Mouse (Mus musculus) MEL (cell line): ENCODE results near the gene Akip1. TPM values are rescaled to one million over a fixed set of nuclear protein-coding genes. Genes with fewer than 3 reads are reported as not detected.

ENCODE experiments used
- DNase-seq: peaks from one replicate; pipeline ENCODE4 v3.0.0; 2011; ENCODE audit warnings: low read depth, low spot score
- H3K27ac ChIP-seq: 2 replicates; pipeline ENCODE4 v1.5.1; 2012; ENCODE audit warnings: low read depth, mild to moderate bottlenecking, control low read depth, low read length, moderate library complexity; ENCODE audit not compliant: control insufficient read depth
- H3K27me3 ChIP-seq, 2 experiments: fragments of 150-350 bp in 1 of 2; sonication (generic) in 1 of 2; 2 replicates each; pipeline ENCODE4 v1.6.1; 2012; ENCODE audit warnings: low read length in 2 of 2, mild to moderate bottlenecking in 2 of 2, improper control_type of control experiment in 1 of 2, moderate library complexity in 1 of 2; ENCODE audit not compliant: insufficient read depth in 2 of 2, control insufficient read depth in 1 of 2
- H3K36me3 ChIP-seq, 2 experiments: 2 replicates each; pipeline ENCODE4 v1.6.1; 2012 to 2014; ENCODE audit warnings: low read length in 2 of 2, improper control_type of control experiment in 1 of 2, inconsistent platforms in 1 of 2, mild to moderate bottlenecking in 1 of 2; ENCODE audit not compliant: insufficient read depth in 2 of 2, control insufficient read depth in 1 of 2
- H3K4me1 ChIP-seq, 2 experiments: fragments of 150-350 bp in 1 of 2; sonication (generic) in 1 of 2; 2 replicates each; pipeline ENCODE4 v1.6.1; 2012; ENCODE audit warnings: low read length in 2 of 2, improper control_type of control experiment in 1 of 2, mild to moderate bottlenecking in 1 of 2; ENCODE audit not compliant: insufficient read depth in 2 of 2, control insufficient read depth in 1 of 2
- H3K4me3 ChIP-seq, 2 experiments: fragments of 150-350 bp in 1 of 2; sonication (generic) in 1 of 2; 2 replicates each; pipeline ENCODE4 v1.5.1; 2012; ENCODE audit warnings: low read depth in 2 of 2, low read length in 2 of 2, mild to moderate bottlenecking in 2 of 2, moderate library complexity in 2 of 2, control low read depth in 1 of 2, improper control_type of control experiment in 1 of 2; ENCODE audit not compliant: control insufficient read depth in 1 of 2, insufficient read depth in 1 of 2
- H3K79me2 ChIP-seq: 2 replicates; pipeline ENCODE4 v1.6.1; 2012; ENCODE audit warnings: mild to moderate bottlenecking, low read length, moderate library complexity; ENCODE audit not compliant: control insufficient read depth, poor library complexity, insufficient read depth
- H3K9ac ChIP-seq: 2 replicates; pipeline ENCODE4 v1.6.1; 2012; ENCODE audit warnings: low read depth, mild to moderate bottlenecking, control low read depth, low read length, moderate library complexity; ENCODE audit not compliant: control insufficient read depth, poor library complexity, severe bottlenecking
- H3K9me3 ChIP-seq: fragments of 150-350 bp; sonication (generic); replicated peaks from 2 replicates; pipeline ENCODE4 v1.6.1; 2012; ENCODE audit warnings: mild to moderate bottlenecking, low read length, improper control_type of control experiment, moderate library complexity; ENCODE audit not compliant: insufficient read depth
- CHD1 ChIP-seq: IDR thresholded peaks from 2 replicates; pipeline ENCODE4 v1.6.1; 2012; ENCODE audit warnings: low read depth, mild to moderate bottlenecking, inconsistent platforms, low read length, improper control_type of control experiment
- CHD2 ChIP-seq: IDR thresholded peaks from 2 replicates; pipeline ENCODE4 v1.6.1; 2011; ENCODE audit warnings: low read length, improper control_type of control experiment
- ETS1 ChIP-seq: IDR thresholded peaks from 2 replicates; pipeline ENCODE4 v1.6.1; 2012; ENCODE audit warnings: low read depth, mild to moderate bottlenecking, inconsistent platforms, low read length, improper control_type of control experiment, moderate library complexity
- GATA1 ChIP-seq: IDR thresholded peaks from 2 replicates; pipeline ENCODE4 v1.6.1; 2011; ENCODE audit warnings: low read depth, low read length, improper control_type of control experiment
- KAT2A ChIP-seq: conservative IDR thresholded peaks from 2 replicates; pipeline ENCODE4 v1.6.1; 2012; ENCODE audit warnings: low read depth, low read length, improper control_type of control experiment, inconsistent platforms
- MAFK ChIP-seq: IDR thresholded peaks from 2 replicates; pipeline ENCODE4 v1.6.1; 2011; ENCODE audit warnings: low read depth, mild to moderate bottlenecking, low read length, improper control_type of control experiment, borderline replicate concordance
- MAX ChIP-seq: IDR thresholded peaks from 2 replicates; pipeline ENCODE4 v1.6.1; 2011; ENCODE audit warnings: low read length, improper control_type of control experiment
- MYB ChIP-seq: IDR thresholded peaks from 2 replicates; pipeline ENCODE4 v1.6.1; 2011; ENCODE audit warnings: mild to moderate bottlenecking, low read depth, low read length, improper control_type of control experiment
- MYC ChIP-seq: IDR thresholded peaks from 2 replicates; pipeline ENCODE4 v1.6.1; 2011; ENCODE audit warnings: low read depth, mild to moderate bottlenecking, low read length, improper control_type of control experiment, moderate library complexity
- NELFE ChIP-seq: IDR thresholded peaks from 2 replicates; pipeline ENCODE4 v1.6.1; 2011; ENCODE audit warnings: low read depth, low read length, improper control_type of control experiment
- NRF1 ChIP-seq: IDR thresholded peaks from 2 replicates; pipeline ENCODE4 v1.6.1; 2014; ENCODE audit warnings: low read depth, mild to moderate bottlenecking, inconsistent platforms, low read length, improper control_type of control experiment, moderate library complexity; ENCODE audit not compliant: poor library complexity, insufficient read depth, severe bottlenecking
- POLR2A ChIP-seq, 2 experiments: IDR thresholded peaks; 2 replicates each; pipeline ENCODE4 v1.6.1; 2011 to 2012; ENCODE audit warnings: low read length in 2 of 2, mild to moderate bottlenecking in 2 of 2, control low read depth in 1 of 2, improper control_type of control experiment in 1 of 2, low read depth in 1 of 2, moderate library complexity in 1 of 2; ENCODE audit not compliant: control insufficient read depth in 1 of 2, insufficient read depth in 1 of 2, poor library complexity in 1 of 2
- RAD21 ChIP-seq: IDR thresholded peaks from 2 replicates; pipeline ENCODE4 v1.6.1; 2011; ENCODE audit warnings: mild to moderate bottlenecking, low read depth, low read length, improper control_type of control experiment
- RCOR1 ChIP-seq: IDR thresholded peaks from 2 replicates; pipeline ENCODE4 v1.6.1; 2012; ENCODE audit warnings: low read depth, mild to moderate bottlenecking, inconsistent platforms, low read length, improper control_type of control experiment
- SMC3 ChIP-seq: IDR thresholded peaks from 2 replicates; pipeline ENCODE4 v1.6.1; 2011; ENCODE audit warnings: low read depth, low read length, improper control_type of control experiment
- TAL1 ChIP-seq: IDR thresholded peaks from 2 replicates; pipeline ENCODE4 v1.6.1; 2012; ENCODE audit warnings: mild to moderate bottlenecking, inconsistent platforms, low read length, moderate library complexity, mixed read lengths
- TBP ChIP-seq: IDR thresholded peaks from 2 replicates; pipeline ENCODE4 v1.8.0; 2011; ENCODE audit warnings: low read depth, low read length, improper control_type of control experiment
- UBTF ChIP-seq: IDR thresholded peaks from 2 replicates; pipeline ENCODE4 v1.6.1; 2012; ENCODE audit warnings: low read depth, mild to moderate bottlenecking, inconsistent platforms, low read length, improper control_type of control experiment, moderate library complexity, borderline replicate concordance; ENCODE audit not compliant: insufficient read depth
- USF1 ChIP-seq: IDR thresholded peaks from 2 replicates; pipeline ENCODE4 v1.6.1; 2014; ENCODE audit warnings: low read depth, mild to moderate bottlenecking, inconsistent platforms, low read length, improper control_type of control experiment, moderate library complexity
- USF2 ChIP-seq, 2 experiments: IDR thresholded peaks; 2 replicates each; pipeline ENCODE4 v1.6.1; 2011 to 2012; ENCODE audit warnings: improper control_type of control experiment in 2 of 2, low read length in 2 of 2, borderline replicate concordance in 1 of 2, inconsistent platforms in 1 of 2, low read depth in 1 of 2, mild to moderate bottlenecking in 1 of 2; ENCODE audit not compliant: insufficient read depth in 1 of 2
- polyA plus RNA-seq, 2 experiments: library from polyadenylated mRNA; stranded (reverse) in 1 of 2; unstranded in 1 of 2; fragments of >175 nt in 1 of 2; fragments of >200 nt in 1 of 2; gene quantifications; 2 replicates each; pipeline versions ENCODE4 v1.2.1 to v1.2.4; 2012; ENCODE audit warnings: low replicate concordance in 2 of 2, low read depth in 1 of 2; ENCODE audit not compliant: insufficient read length in 2 of 2, insufficient read depth in 1 of 2, missing spikeins in 1 of 2
- total RNA-seq: library from RNA; depleted of rRNA; stranded (reverse); fragments of 300-350 nt; gene quantifications from 2 replicates; pipeline ENCODE4 v1.2.3, GENCODE M21; 2012

Gene Akip1
- total and polyA plus RNA-seq, 3 experiments: 29.0 to 34.0 TPM; not detected in 1

DNA sequence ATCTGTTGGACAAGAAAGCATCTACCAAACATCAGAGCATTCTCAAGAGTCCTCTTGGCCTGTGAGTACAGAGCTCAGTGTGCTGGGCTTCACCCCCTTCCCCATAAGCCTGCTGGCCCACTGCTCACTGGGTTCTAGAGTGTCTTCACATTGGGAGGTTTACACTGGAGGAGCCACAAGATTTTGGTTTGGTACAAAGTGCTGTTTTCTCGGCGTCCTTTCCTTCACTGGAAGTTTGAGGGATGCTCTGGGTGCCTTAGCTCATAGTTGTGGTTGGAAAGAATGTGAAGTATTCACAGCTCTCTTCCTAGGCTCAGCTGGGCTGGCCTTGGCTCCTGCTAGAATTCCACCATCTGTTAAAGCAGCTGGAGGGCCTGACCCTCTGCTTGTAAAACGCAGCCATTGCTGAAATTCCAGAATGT lies 5.5 kb downstream of the Akip1 start:
- Histone ChIP-seq H3K27me3 (no peaks in the 10 kb centered on the region), H3K27ac (no peak overlapping the region), H3K36me3 (peaks cover 0 to 20% of the 10 kb centered on the region in 2 experiments; a peak in 3 of 4 replicates)
- no peak for DNase-seq
- no peak for TF ChIP-seq KAT2A
- TF ChIP-seq NRF1: no peak
- TF ChIP-seq RAD21: no peak
- no peak for TF ChIP-seq CHD2
- no peak for TF ChIP-seq MYC
- TF ChIP-seq GATA1: no peak
- TF ChIP-seq NELFE: no peak
- no peak for TF ChIP-seq CHD1
- TF ChIP-seq SMC3: no peak
- TF ChIP-seq, all 39 proteins: peak for 0
- no peak overlapping the region for H3K9ac ChIP-seq
- H3K4me1 ChIP-seq: peaks cover 3 to 16% of the 10 kb centered on the region in 2 experiments; a peak in 3 of 4 replicates
- H3K79me2 ChIP-seq: peaks cover 2% of the 10 kb centered on the region
- no peaks in the 10 kb centered on the region for H3K9me3 ChIP-seq
- no peak overlapping the region for H3K4me3 ChIP-seq

DNA sequence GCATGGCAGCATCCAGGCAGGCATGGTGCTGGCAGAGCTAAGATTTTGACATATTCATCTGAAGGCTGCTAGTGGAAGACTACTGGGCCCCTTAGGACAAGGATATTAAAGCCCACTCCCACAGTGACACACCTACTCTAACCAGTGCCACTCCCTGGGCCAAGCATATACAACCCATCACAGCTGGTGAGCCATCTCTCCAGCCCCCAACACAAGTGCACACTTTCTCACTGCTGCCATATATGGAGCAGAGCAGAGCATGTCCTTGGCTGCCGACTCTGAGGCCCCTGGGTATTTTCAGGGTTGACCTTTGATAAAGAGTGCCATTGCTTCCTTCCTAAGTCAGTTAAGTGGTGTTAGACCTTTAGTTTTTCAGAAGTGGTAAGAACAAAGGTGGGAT lies 6.6 kb downstream of the Akip1 start:
- Histone ChIP-seq H3K4me1 (peaks cover 3 to 12% of the 10 kb centered on the region in 2 experiments; a peak in 3 of 4 replicates), H3K4me3 (no peak overlapping the region), H3K9me3 (no peaks in the 10 kb centered on the region), H3K9ac (no peak overlapping the region), H3K27me3 (no peaks in the 10 kb centered on the region), H3K27ac (no peak overlapping the region), H3K36me3 (peaks cover 0 to 12% of the 10 kb centered on the region in 2 experiments; a peak in 3 of 4 replicates), H3K79me2 (no peaks in the 10 kb centered on the region)
- TF ChIP-seq CHD2: no peak
- TF ChIP-seq RCOR1: no peak
- no peak for TF ChIP-seq USF1
- no peak for TF ChIP-seq NELFE
- TF ChIP-seq TAL1: no peak
- TF ChIP-seq SMC3: no peak
- no peak for TF ChIP-seq MAFK
- no peak for TF ChIP-seq MYC
- TF ChIP-seq MAX: no peak
- no peak for TF ChIP-seq USF2 (IDR thresholded peaks at IDR 0.05; ENCODE audit: borderline replicate concordance in 1 of 2, insufficient read depth in 1 of 2, low read depth in 1 of 2, low read length in 2 of 2)
- no peak for TF ChIP-seq TBP
- no peak for TF ChIP-seq ETS1
- no peak for TF ChIP-seq UBTF
- TF ChIP-seq MYB: no peak
- no peak for TF ChIP-seq POLR2A (IDR thresholded peaks at IDR 0.05; ENCODE audit: control insufficient read depth in 1 of 2, insufficient read depth in 1 of 2, low read depth in 1 of 2, low read length in 2 of 2, poor library complexity in 1 of 2)
- DNase-seq: no peak
